Mouse (Mus musculus) liver, embryonic 15.5 days (tissue): ENCODE measurements around the gene Gm4792. TPM values are rescaled to one million over a fixed set of nuclear protein-coding genes. Genes with fewer than 3 reads are reported as not detected.

ENCODE experiments used
- ATAC-seq: fragments of 200-750 bp; cut with Nextera tagmentation; 2 replicates; pipeline ENCODE4 v1.8.0; 2017; ENCODE audit warnings: moderate number of reproducible peaks, mild to moderate bottlenecking, moderate library complexity; ENCODE audit not compliant: insufficient read depth
- H3K27ac ChIP-seq: fragments of 300-500 bp; sonication (generic); replicated peaks from 2 replicates; pipeline ENCODE4 v1.5.1; 2015; ENCODE audit warnings: mild to moderate bottlenecking, inconsistent platforms
- H3K27me3 ChIP-seq: fragments of 300-500 bp; sonication (generic); 2 replicates; pipeline ENCODE4 v1.6.1; 2015; ENCODE audit warnings: mild to moderate bottlenecking, inconsistent platforms
- H3K36me3 ChIP-seq: fragments of 300-500 bp; sonication (generic); replicated peaks from 2 replicates; pipeline ENCODE4 v1.6.1; 2015; ENCODE audit warnings: moderate library complexity, mild to moderate bottlenecking, inconsistent platforms
- H3K4me1 ChIP-seq: fragments of 300-500 bp; sonication (generic); replicated peaks from 2 replicates; pipeline ENCODE4 v1.6.1; 2015; ENCODE audit warnings: inconsistent platforms
- H3K4me2 ChIP-seq: fragments of 300-500 bp; sonication (generic); 2 replicates; pipeline ENCODE4 v1.6.1; 2015; ENCODE audit warnings: moderate library complexity, mild to moderate bottlenecking, inconsistent platforms
- H3K4me3 ChIP-seq: fragments of 300-500 bp; sonication (generic); replicated peaks from 2 replicates; pipeline ENCODE4 v1.5.1; 2015; ENCODE audit warnings: mild to moderate bottlenecking, inconsistent platforms
- H3K9ac ChIP-seq: fragments of 300-500 bp; sonication (generic); 2 replicates; pipeline ENCODE4 v1.6.1; 2015; ENCODE audit warnings: moderate library complexity, mild to moderate bottlenecking, inconsistent platforms
- H3K9me3 ChIP-seq: fragments of 300-500 bp; sonication (generic); replicated peaks from 2 replicates; pipeline ENCODE4 v1.6.1; 2016; ENCODE audit warnings: inconsistent platforms
- WGBS: fragments of 180-500 bp; shearing (Covaris S2); methylation state at CpG from one replicate; pipeline ENCODE4 v1.1.7; 2015; ENCODE audit warnings: mixed read lengths; ENCODE audit not compliant: insufficient replicate concordance; 5-methylcytosine and 5-hydroxymethylcytosine counted together
- polyA plus RNA-seq: library from polyadenylated mRNA; unstranded; fragments of >200 nt; fragmentation: Nextera tagmentation; extraction: Ambion mirVana; gene quantifications from 2 replicates; pipeline ENCODE4 v1.2.1, GENCODE M21; 2015

Gene Gm4792
- polyA plus RNA-seq, 1 experiment from 2014 or later: not detected

DNA sequence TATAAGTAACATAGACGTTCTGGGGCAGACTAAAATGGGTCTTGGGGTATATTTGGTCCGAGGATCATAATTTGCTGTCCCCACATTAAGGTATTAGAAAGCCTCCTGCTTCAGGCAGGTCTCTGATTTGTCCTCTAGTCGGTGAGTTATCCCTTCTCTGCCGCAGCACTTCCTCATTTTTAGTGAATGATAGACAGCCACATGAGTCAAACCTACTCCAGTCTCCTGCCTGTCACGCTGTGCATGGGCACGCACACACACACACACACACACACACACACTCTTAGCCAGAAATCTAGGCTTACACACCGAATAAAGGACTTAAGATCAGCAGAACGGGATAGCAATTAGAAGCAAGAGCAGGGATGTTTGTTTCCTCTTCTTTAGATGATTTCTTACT, 34.8 kb upstream of the Gm4792 start:
- no peak overlapping the region for H3K27ac ChIP-seq
- 29% methylated on average over 8 of the region's 8 CpGs for WGBS

DNA sequence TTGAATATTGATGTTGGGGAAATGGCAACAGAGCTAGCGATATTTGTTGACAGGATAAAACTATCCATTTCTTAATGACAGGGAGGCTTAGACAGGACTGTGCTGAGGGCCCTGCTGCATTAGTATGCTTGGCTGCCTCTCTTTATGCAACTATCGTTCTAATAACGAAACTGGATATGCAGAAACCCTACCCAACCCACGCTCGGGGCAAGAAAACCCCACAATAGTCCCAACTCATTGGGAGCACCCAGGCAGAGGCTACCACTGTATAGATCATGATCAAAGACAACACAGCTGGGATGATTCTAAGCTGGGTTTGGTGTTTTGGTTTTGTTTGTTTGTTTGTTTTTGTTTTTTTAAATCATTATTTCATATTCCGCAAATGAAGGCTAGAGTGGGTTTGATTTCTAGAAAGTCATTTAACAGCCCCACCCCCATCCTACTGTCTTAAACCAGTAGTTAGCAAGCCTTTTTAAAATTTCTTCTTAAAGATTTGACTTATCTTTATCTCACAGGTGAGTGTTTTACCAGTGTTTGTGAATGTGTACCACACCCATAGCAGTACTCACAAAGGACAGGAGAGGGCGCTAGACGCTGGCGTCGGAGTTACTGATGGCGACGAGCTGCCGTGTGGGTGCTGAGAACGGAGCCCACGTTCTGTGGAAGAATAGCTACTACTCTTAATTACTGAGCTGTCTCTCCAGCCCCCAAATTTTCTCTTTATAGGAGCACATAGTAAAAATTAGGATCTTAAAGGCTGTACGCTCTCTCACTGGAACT, 34.0 kb upstream of the Gm4792 start:
- 74% methylated on average over 16 of the region's 16 CpGs for WGBS

More for the DNA sequence above, 34.8 kb upstream of the Gm4792 start:
- no peaks in the 10 kb centered on the region for H3K9me3 ChIP-seq
- H3K27me3 ChIP-seq: no peaks in the 10 kb centered on the region
- no peaks in the 10 kb centered on the region for H3K4me1 ChIP-seq
- H3K4me2 ChIP-seq: no peak overlapping the region
- no peak overlapping the region for H3K9ac ChIP-seq
- ATAC-seq: no peak
- no peak overlapping the region for H3K4me3 ChIP-seq
- no peaks in the 10 kb centered on the region for H3K36me3 ChIP-seq

DNA sequence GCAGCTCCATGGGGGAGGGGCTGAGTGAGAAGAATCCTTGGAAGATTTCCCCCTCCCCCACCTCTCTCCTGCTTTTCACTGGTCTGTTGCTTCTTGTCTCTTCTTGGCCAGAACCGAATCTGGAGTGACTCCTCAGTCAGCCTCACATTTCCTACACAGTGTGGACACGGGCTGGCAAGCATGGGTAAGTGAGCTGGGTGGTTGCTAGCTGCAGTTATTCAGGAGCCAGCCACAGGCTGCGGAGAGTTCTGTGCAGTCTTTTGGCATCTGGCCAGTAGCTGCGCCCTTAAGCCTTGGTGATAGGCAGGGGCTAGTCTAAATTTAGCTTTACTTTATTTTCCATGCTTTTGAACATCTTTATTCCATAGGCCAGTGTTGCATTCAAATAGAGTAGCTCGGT, 31.5 kb upstream of the Gm4792 start:
- H3K27me3 ChIP-seq: no peaks in the 10 kb centered on the region
- H3K4me3 ChIP-seq: no peak overlapping the region
- H3K4me1 ChIP-seq: no peaks in the 10 kb centered on the region
- no peaks in the 10 kb centered on the region for H3K9me3 ChIP-seq
- no peak overlapping the region for H3K27ac ChIP-seq
- ATAC-seq: no peak
- H3K9ac ChIP-seq: no peak overlapping the region
- 49% methylated on average over 5 of the region's 5 CpGs for WGBS
- no peak overlapping the region for H3K4me2 ChIP-seq
- no peaks in the 10 kb centered on the region for H3K36me3 ChIP-seq

More for the DNA sequence above, 34.0 kb upstream of the Gm4792 start:
- no peak for ATAC-seq
- H3K4me1 ChIP-seq: no peaks in the 10 kb centered on the region
- H3K27me3 ChIP-seq: no peaks in the 10 kb centered on the region
- H3K36me3 ChIP-seq: no peaks in the 10 kb centered on the region
- H3K4me2 ChIP-seq: no peak overlapping the region
- H3K4me3 ChIP-seq: no peak overlapping the region
- no peak overlapping the region for H3K27ac ChIP-seq
- H3K9me3 ChIP-seq: no peaks in the 10 kb centered on the region
- H3K9ac ChIP-seq: no peak overlapping the region

DNA sequence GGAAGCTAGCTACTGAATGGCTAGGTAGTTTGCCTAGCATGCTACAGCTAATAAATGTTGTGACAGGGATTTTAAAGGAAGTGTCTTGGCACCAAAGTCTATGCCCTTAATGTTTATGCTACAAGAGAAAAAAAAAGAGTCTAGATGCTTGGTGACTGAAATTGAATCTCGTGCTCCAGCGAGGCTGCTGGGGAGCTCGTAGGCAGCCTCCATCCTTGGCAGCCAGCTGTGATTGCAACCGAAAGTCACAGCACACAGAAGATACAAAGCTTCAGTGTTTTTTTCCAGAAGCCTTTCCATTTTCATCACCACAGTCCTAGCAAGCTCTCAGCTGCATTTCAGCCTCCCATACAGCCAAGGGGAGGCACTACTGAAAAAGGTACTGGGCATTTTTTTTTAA, 20.1 kb upstream of the Gm4792 start:
- H3K4me1 ChIP-seq: no peaks in the 10 kb centered on the region
- no peak overlapping the region for H3K4me2 ChIP-seq
- no peak overlapping the region for H3K4me3 ChIP-seq
- ATAC-seq: no peak
- no peak overlapping the region for H3K9ac ChIP-seq
- H3K27me3 ChIP-seq: peaks cover 7% of the 10 kb centered on the region; the same call in 1 of the 2 replicates
- no peaks in the 10 kb centered on the region for H3K36me3 ChIP-seq
- 63% methylated on average over 4 of the region's 4 CpGs for WGBS
- H3K27ac ChIP-seq: no peak overlapping the region
- no peaks in the 10 kb centered on the region for H3K9me3 ChIP-seq

DNA sequence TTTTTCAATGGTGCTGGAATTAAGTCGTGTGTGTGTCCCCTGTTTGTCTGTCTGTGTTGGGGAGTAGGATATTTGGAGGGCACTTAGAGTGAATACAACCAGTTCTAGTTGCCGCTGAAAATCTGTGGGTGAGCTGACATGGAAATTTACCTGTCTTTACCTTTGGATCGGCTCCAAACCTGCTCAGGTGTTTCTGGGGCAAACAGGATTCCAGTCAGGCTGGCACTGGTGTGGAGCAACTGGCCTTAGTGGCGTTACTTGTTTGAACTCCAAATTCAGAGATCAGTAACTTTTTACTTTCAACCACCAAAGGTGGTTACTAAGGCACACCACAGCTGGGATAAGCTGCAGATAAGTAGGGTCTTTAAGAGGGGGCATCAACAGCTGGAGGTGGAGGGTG, 14.6 kb upstream of the Gm4792 start:
- Histone ChIP-seq H3K27me3 (peaks cover 45% of the 10 kb centered on the region), H3K36me3 (no peaks in the 10 kb centered on the region), H3K9ac (no peak overlapping the region), H3K4me3 (no peak overlapping the region), H3K4me2 (no peak overlapping the region), H3K9me3 (no peaks in the 10 kb centered on the region), H3K27ac (no peak overlapping the region), H3K4me1 (peaks cover 8% of the 10 kb centered on the region)
- no peak for ATAC-seq
- 54% methylated on average over 4 of the region's 4 CpGs for WGBS

DNA sequence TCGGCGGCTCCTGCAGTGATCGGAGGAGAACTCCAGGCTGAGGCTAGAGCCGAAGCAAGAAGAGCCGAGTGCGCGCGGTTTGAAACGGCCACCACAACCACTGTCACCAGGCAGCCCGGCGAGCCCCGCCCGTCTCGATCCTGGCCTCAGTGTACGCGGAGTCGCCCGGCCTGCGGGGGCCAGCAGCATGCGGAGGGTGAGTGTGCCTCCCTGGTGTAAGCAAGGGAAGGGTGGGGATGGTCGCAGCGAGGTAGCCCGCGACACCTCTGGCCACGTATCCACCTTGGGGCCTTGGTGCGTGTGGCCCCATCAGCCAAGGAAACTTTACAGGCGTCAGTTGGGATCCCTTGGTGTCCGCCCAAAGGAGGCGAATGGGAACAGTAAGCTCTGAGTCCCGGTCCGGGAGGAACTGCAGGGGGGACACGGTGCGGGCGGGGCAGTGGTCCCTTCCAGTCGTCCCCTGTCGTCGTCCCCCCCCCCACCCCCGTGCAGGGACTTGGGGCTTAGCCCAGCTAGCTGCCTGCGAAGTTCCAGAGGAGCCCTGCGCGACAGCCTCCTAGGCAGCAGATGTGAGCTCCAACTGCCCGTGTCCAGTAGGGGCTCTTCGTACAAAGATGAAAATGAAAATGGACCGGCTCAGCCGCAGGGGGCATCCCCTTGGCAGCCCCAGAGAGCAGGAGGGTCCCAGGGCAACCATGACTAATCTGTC, 13.7 kb upstream of the Gm4792 start:
- Histone ChIP-seq H3K27me3 (peaks cover 45% of the 10 kb centered on the region), H3K4me1 (peaks cover 8% of the 10 kb centered on the region), H3K9me3 (no peaks in the 10 kb centered on the region), H3K4me3 (peak overlapping the region; percentile 33), H3K27ac (no peak overlapping the region), H3K9ac (no peak overlapping the region), H3K4me2 (peak overlapping the region; percentile 62), H3K36me3 (no peaks in the 10 kb centered on the region)
- WGBS: 1% methylated on average over 45 of the region's 45 CpGs
- ATAC-seq: no peak

DNA sequence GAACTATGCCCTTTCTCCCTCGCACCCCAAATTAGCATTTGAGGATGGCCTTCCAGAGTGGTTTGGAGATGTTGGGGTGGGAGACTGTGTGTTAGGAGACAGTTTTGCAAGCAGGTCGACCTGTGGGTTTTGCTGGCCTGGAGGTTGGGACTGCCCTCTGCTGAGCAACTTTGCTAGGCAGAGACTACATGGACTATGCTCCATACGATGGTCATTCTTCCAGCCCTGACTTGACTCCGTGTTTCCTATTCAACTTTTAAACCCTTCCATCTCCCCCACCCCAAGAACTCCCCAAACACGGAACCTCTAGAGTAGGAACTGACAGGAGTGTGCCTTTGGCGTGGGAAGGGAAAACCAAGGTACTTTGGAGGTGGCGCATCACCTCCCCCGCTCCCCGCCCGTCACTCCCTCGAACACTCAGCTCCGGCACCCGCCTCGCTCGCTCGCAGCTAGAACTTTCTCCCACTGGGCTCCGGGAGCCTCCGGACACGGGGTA, 13.1 kb upstream of the Gm4792 start, which contains the start of gene Tmcc3:
Gene Tmcc3 (plus strand): TSS at position 439 of the 496 bp plus-strand sequence.
- H3K36me3 ChIP-seq: no peaks in the 10 kb centered on the region
- no peak within 1 kb of the TSS for H3K27ac ChIP-seq
- H3K27me3 ChIP-seq: peaks cover 45% of the 10 kb centered on the region
- H3K4me3 ChIP-seq: peak within 1 kb of the TSS; percentile 33
- no peak within 1 kb of the TSS for H3K9ac ChIP-seq
- peaks cover 8% of the 10 kb centered on the region for H3K4me1 ChIP-seq
- peak within 1 kb of the TSS; percentile 62 for H3K4me2 ChIP-seq
- H3K9me3 ChIP-seq: no peaks in the 10 kb centered on the region
- ATAC-seq: no peak
- 3% methylated on average over 19 of the region's 19 CpGs for WGBS

DNA sequence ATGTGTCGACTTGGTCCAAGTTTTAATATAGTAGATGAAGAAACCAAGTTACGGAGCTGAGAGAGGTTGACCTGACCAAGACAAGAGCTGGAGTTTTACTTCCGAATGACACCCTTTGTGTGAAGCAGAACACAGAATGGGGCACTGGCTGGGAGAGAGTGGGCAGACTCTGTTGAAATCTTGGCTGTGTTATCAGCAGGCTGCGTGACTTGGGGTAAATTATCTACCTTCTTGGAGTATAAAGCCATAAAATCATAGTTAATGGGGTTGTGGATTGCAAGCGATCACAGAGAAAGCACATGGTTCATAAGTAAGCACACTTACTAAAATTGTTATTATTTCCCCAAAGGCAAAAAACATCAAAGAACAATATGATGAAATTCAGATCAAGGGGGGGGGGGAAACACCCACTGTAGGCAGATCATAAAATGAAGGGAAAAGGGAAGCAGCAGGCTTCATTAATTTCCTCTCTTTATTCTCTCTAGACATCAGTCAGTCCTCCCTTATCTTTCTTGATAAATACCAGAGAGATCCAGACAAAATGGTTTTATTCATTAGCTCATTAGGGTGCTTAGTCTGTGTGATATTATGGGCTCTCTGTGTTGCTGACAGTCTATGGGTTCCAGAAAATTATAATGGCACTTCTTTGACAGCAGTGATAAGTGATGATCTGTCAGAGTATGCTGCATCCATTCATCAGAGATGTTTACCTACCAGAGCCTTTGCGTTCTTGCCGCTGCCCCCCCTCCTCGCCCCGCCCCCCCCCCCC, 12.2 kb upstream of the Gm4792 start:
- Histone ChIP-seq H3K27me3 (peaks cover 45% of the 10 kb centered on the region), H3K9me3 (no peaks in the 10 kb centered on the region), H3K4me2 (no peak overlapping the region), H3K9ac (no peak overlapping the region), H3K4me3 (no peak overlapping the region), H3K4me1 (peaks cover 8% of the 10 kb centered on the region), H3K36me3 (no peaks in the 10 kb centered on the region), H3K27ac (no peak overlapping the region)
- 55% methylated on average over 7 of the region's 9 CpGs for WGBS
- no peak for ATAC-seq

DNA sequence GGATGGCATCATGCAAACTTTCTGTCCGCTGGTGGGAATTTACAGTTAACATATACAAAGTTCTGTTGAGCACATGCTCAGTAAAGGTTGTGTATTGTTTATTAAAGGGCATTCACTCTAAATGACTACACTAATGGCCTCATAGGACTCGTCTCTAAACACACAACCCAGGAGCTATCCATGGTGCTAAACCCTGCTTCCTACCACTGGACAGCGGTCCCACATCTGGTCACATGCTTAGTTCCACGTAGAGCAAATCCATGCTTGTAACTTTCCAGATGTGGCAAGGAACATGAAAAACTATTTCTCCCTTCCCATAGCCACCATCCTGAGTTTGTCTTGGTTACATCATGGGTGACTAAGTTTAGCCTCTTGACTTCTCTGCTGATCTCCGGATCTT, 7.0 kb upstream of the Gm4792 start:
- Histone ChIP-seq H3K27me3 (peaks cover 7% of the 10 kb centered on the region), H3K9ac (no peak overlapping the region), H3K9me3 (no peaks in the 10 kb centered on the region), H3K4me3 (no peak overlapping the region), H3K36me3 (no peaks in the 10 kb centered on the region), H3K4me1 (no peaks in the 10 kb centered on the region), H3K27ac (no peak overlapping the region), H3K4me2 (no peak overlapping the region)
- WGBS: 51% methylated on average over 5 of the region's 5 CpGs
- ATAC-seq: no peak

DNA sequence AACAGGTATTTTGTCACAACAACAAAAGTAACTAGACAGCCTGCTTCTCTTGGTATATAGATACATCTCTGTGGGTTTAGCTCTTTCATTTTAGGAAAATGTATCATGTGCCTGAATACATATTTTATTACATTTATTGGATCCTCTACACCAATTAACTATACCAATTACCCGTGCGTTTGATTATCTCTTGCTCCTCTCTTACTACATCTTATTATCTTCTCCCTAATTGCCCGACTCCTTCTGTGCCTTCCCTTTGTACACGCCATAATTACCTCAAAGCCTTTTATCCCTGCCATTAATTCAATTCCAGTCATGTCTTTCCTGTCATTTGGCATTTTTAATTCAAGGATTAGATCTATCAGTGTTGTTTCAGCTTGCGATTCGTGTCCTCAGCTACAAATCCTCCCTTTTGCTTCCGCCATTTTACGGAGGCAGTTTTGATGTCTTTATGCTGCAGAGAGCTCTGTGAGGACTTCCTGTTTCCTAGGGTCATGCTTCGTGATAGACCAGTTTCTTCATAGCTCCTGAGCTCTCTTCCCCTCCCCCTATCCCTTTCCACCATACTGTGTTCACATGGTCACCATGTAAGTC, 5.7 kb upstream of the Gm4792 start:
- WGBS: 71% methylated on average over 9 of the region's 9 CpGs
- no peak overlapping the region for H3K4me2 ChIP-seq
- ATAC-seq: no peak

More for the DNA sequence above, 5.7 kb upstream of the Gm4792 start:
- Histone ChIP-seq H3K4me1 (no peaks in the 10 kb centered on the region), H3K27me3 (no peaks in the 10 kb centered on the region), H3K9ac (no peak overlapping the region), H3K36me3 (no peaks in the 10 kb centered on the region), H3K9me3 (no peaks in the 10 kb centered on the region), H3K27ac (no peak overlapping the region), H3K4me3 (no peak overlapping the region)
